Mouse (Mus musculus) bone marrow, adult 2 months (tissue): ENCODE measurements at regions not wholly inside any gene's neighbourhood (a gene's known extent, or its start where the extent isn't known, plus 50 kb on each side); places are given as distances from the start of the nearest gene placed in this dataset.

Experiments used
- H3K27ac ChIP-seq: fragments of 200-500 bp; 2 replicates; pipeline ENCODE4 v1.5.1; 2012; ENCODE audit warnings: low read depth, mild to moderate bottlenecking, control low read depth, inconsistent platforms, low read length; ENCODE audit not compliant: control insufficient read depth, poor library complexity, insufficient read depth
- H3K4me1 ChIP-seq: fragments of 200-500 bp; 2 replicates; pipeline ENCODE4 v1.6.1; 2011; ENCODE audit warnings: low read length; ENCODE audit not compliant: control insufficient read depth, insufficient read depth
- H3K4me3 ChIP-seq: fragments of 200-500 bp; replicated peaks from 2 replicates; pipeline ENCODE3; 2011; ENCODE audit warnings: mild to moderate bottlenecking, low read depth, low read length, control low read depth; ENCODE audit not compliant: control insufficient read depth
- CTCF ChIP-seq: fragments of 200-500 bp; IDR thresholded peaks from 2 replicates; pipeline ENCODE4 v1.5.1; 2011; ENCODE audit warnings: low read length, control low read depth; ENCODE audit not compliant: control insufficient read depth, insufficient read depth
- POLR2A ChIP-seq: fragments of 200-500 bp; IDR thresholded peaks from 2 replicates; pipeline ENCODE4 v1.6.1; 2011; ENCODE audit warnings: low read depth, mild to moderate bottlenecking, control low read depth, low read length, borderline replicate concordance; ENCODE audit not compliant: control insufficient read depth
- WGBS: fragments of 180-500 bp; shearing (Covaris S2); methylation state at CpG from one replicate; pipeline ENCODE4 v1.1.7; 2018; 5-methylcytosine and 5-hydroxymethylcytosine counted together

DNA sequence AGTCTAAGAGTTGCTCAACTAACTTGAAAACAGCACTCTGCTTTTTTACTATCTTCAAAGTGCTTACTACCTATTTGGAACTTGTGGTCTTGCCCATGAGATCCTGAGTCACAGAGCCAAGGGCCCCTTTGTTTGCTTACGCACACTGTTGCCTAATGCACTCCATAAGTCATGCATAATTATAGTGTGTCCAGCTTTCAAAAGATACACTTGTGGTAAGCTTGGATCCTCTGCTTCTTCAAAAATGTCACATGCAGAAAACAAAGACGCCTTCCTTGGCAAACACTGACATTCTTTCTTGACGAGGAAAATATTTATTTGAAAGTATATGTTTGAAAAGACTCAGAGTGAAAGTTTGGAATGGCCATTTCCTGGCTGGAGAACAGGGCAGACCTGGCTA lies 2082.3 kb downstream of the 4930444P10Rik start:
- TF ChIP-seq CTCF (no peak), POLR2A (no peak)
- Histone ChIP-seq H3K4me1 (no peaks in the 10 kb centered on the region), H3K27ac (no peak overlapping the region), H3K4me3 (no peak overlapping the region)
- WGBS: 83% methylated on average over 3 of the region's 3 CpGs

DNA sequence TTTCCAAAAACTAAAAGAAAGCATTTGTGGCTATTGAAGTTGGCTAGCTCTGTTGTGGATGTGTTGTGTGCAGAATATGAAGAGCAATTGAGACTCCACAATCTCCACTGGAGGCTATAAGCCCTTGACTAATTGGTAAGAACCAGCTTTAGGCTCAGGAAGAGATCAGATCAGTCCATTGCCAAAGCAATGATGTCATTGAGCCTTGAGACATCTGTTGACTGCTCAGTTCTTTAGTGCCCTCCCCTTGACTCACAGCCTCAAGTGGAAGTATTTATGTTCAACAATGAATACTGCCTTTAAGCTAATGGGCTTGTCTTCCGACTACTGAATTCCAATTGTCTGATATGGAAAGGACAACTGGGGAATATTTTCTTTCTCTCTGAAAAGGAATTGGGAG lies 2090.6 kb downstream of the 4930444P10Rik start:
- TF ChIP-seq CTCF: no peak
- no peak for TF ChIP-seq POLR2A
- 82% methylated on average over 1 of the region's 1 CpGs for WGBS

DNA sequence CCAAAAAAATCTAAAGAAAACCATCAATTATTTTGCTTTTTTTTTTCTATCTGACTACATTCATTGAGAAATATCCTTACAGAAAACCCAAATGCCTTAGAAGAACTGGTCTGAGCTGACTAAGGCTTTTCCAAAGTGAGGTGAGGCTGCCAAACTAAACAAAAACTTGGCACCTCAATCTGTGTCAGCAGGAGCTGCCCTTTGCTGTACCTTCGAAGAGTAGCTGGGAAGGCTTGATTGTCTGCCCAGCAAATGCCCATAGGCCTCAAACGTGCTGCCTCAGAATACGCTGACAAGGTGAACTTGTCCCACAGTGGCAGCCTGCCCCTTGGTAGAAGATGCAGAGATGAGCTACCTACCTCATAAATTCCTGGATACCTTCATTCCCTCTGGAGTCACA lies 2091.7 kb downstream of the 4930444P10Rik start:
- TF ChIP-seq POLR2A (no peak), CTCF (no peak)
- Histone ChIP-seq H3K27ac (no peak overlapping the region), H3K4me3 (no peak overlapping the region), H3K4me1 (no peaks in the 10 kb centered on the region)
- 73% methylated on average over 3 of the region's 3 CpGs for WGBS

More for the DNA sequence above, 2090.6 kb downstream of the 4930444P10Rik start:
- no peaks in the 10 kb centered on the region for H3K4me1 ChIP-seq
- no peak overlapping the region for H3K27ac ChIP-seq
- no peak overlapping the region for H3K4me3 ChIP-seq

DNA sequence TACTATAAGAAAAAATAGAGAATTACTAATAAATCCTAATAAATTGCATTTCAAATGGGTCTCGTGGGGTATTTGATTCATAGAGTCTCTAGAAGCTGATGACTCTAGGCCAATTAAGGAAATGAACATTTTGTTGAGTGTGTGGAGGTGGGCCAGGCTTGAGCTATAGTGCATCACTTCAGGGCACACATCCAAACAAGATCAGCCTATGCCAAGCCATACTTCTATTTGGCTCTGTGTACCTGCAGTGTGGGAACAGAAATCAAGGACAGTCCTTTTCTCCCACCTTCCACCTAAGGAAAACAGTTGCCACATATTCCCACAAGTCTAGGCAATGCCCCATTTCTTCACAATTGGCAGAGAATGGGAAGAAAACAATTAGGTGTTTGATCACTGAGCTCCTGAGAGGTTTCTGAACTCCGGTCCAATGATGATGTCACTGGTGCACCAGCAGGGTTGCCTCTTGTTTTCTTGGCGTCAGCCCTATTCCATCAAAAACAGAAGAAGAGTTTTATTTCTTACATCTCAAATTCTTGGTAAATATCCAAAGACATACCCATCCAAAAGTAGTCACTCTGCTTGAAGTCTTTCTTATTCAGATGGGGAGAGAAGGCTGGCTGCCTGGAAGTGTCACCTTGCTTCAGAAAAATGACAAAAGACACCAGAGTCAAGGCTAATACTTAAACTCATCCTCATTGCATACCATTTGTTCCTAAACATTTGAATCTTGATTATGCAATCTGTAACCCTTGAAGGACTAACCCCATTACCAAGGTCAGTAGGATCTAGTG lies 2092.3 kb downstream of the 4930444P10Rik start:
- WGBS: 75% methylated on average over 3 of the region's 3 CpGs
- TF ChIP-seq CTCF: no peak
- TF ChIP-seq POLR2A: no peak

DNA sequence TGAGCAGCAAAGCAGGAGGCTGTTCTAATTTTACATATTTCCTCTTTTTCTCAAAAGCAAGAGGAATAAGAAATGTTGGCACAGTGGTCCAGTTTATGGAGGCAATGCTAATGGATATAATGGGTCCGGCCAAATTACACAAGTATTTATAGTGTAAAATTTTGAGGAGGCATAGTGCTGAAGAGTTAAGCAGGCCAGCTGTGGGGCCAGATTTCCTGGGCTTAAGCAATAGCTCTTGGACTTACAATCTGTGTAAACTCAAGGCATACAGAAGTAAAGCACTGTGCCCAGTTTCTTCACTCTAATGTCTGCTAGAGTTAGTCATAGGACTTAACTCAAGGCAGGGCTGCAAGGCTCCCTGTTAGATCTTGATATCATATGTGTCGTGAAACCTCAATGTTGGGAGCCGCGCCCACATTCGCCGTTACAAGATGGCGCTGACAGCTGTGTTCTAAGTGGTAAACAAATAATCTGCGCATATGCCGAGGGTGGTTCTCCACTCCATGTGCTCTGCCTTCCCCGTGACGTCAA lies 2094.9 kb downstream of the 4930444P10Rik start:
- Histone ChIP-seq H3K4me1 (peaks cover 2% of the 10 kb centered on the region; the same call in 1 of the 2 replicates), H3K27ac (no peak overlapping the region), H3K4me3 (no peak overlapping the region)
- 85% methylated on average over 9 of the region's 11 CpGs for WGBS
- no peak for TF ChIP-seq POLR2A
- no peak for TF ChIP-seq CTCF

More for the DNA sequence above, 2092.3 kb downstream of the 4930444P10Rik start:
- H3K4me1 ChIP-seq: no peaks in the 10 kb centered on the region
- no peak overlapping the region for H3K27ac ChIP-seq
- no peak overlapping the region for H3K4me3 ChIP-seq

DNA sequence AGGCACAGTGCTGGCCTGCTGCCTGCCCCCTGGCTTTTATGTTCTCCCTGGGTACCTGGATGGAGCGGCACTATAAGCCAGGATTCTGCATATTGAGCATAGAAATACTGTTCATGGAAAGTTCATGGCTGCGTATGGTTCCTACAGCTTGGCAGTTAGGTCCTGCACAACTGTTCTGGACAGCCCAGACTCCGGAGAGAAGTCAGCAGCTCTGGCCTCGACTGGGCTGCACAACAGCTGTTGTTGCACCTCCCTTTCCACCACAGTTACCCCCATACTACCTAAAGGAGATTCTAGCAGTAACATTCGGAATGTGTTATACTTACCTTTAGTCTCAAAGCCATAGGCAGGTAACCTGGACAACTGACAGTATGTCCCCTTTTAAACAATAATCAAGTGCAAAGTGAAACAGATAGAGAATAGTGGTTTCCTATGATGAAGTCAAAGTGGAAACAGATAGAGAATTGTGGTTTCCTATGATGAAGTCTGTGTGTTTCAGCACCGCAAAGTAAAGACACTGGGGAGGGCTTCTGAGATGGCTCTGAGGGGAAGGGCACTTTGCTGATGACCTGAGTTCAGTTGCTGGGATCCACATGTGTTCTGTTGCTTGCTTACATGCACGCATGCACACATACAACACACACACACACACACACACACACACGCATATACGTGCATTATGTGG lies 2099.2 kb downstream of the 4930444P10Rik start:
- WGBS: 47% methylated on average over 9 of the region's 9 CpGs
- no peak overlapping the region for H3K4me3 ChIP-seq
- H3K27ac ChIP-seq: no peak overlapping the region
- peaks cover 2% of the 10 kb centered on the region; the same call in 1 of the 2 replicates for H3K4me1 ChIP-seq
- no peak for TF ChIP-seq POLR2A

DNA sequence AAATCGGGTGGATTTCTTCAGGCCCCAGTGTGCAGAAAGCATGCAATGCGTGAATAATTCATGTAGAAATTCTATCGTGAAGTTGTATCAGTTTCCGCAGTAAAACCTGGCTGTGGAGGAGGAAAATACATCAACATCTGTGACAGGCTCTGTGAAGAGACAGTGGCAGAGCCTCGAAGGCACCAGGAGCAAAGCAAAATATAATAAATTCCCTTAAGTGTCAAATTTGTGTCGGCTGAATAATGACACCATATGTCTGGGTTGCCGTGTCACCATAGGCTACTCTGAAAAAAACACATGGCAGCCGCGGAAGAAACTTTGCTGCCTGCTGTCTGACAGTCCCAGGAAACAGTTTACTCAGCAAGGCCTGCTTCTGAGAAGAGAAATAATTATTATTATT lies 2100.1 kb downstream of the 4930444P10Rik start:
- Histone ChIP-seq H3K4me1 (peaks cover 2% of the 10 kb centered on the region; the same call in 1 of the 2 replicates), H3K4me3 (no peak overlapping the region), H3K27ac (no peak overlapping the region)
- WGBS: 80% methylated on average over 9 of the region's 9 CpGs
- TF ChIP-seq POLR2A: no peak

DNA sequence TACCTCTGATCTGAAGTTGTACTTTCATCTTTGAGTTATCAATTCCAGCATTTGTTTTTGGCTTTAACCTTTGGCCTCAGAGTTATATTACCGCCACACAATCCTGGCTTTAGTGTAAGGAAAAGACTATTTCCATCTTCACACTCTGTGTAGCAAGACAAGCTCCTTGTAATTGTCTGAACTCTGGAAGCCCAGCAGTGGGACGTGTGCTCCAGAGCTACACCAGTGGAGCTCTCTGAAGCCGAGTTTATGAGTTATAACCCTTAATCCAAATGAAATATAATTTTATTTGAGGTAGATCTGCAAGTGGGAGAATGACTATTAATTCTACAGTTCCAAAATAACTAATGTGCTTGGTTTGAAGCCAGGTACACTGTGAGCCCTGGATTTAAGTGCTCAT lies 2103.8 kb downstream of the 4930444P10Rik start:
- H3K27ac ChIP-seq: no peak overlapping the region
- no peak for TF ChIP-seq POLR2A
- no peak for TF ChIP-seq CTCF
- WGBS: 76% methylated on average over 3 of the region's 3 CpGs
- no peak overlapping the region for H3K4me3 ChIP-seq
- H3K4me1 ChIP-seq: peaks cover 3% of the 10 kb centered on the region; the same call in 1 of the 2 replicates
